Mouse (Mus musculus) C2C12 (cell line): Measurements from ENCODE around the gene Camta1.

Experiments used
- CEBPB ChIP-seq: IDR thresholded peaks from one replicate; pipeline ENCODE4 v1.6.1; 2011; ENCODE audit warnings: low read depth, mild to moderate bottlenecking, control low read depth, moderate library complexity
- CTCF ChIP-seq: IDR thresholded peaks from one replicate; pipeline ENCODE4 v1.5.1; 2011; ENCODE audit not compliant: control insufficient read depth, insufficient read depth, insufficient read length
- FOSL1 ChIP-seq: IDR thresholded peaks from one replicate; pipeline ENCODE4 v1.8.0; 2011; ENCODE audit warnings: mild to moderate bottlenecking, low read length; ENCODE audit not compliant: poor library complexity, insufficient read depth, severe bottlenecking
- MAX ChIP-seq: IDR thresholded peaks from one replicate; pipeline ENCODE4 v1.6.1; 2011; ENCODE audit warnings: mild to moderate bottlenecking, control low read depth
- MYOD1 ChIP-seq: IDR thresholded peaks from one replicate; pipeline ENCODE4 v1.6.1; 2011; ENCODE audit warnings: low read depth; ENCODE audit not compliant: control insufficient read depth, insufficient read length
- MYOG ChIP-seq: IDR thresholded peaks from one replicate; pipeline ENCODE4 v1.6.1; 2011; ENCODE audit not compliant: control insufficient read depth, insufficient read length; ENCODE audit errors: extremely low read depth
- USF1 ChIP-seq: IDR thresholded peaks from one replicate; pipeline ENCODE4 v1.6.1; 2011; ENCODE audit warnings: low read depth, mild to moderate bottlenecking, control low read depth, moderate library complexity

DNA sequence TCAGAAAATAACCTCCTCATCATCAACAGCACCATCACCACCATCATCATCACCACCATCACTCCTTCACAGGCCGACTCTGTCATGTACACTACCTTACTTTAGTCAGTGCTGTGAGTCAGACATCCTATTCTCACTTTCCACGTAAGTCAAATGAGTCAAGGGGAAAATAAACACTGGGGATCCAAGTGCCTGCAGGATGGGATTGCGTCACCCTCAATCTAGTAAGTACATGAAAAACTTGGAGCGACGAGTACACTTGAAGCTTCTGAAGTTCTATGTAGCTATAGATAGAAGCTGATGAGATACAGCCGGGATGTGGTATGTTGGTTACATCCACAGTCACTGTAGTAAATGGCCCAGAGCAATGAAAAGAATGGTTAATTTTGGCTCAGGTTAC is 514.1 kb downstream of the Camta1 start:
- TF ChIP-seq CTCF = no peak
- TF ChIP-seq MAX = no peak
- TF ChIP-seq USF1 = no peak
- TF ChIP-seq CEBPB = peak; percentile 69
- TF ChIP-seq MYOG = no peak
- no peak for TF ChIP-seq MYOD1
- TF ChIP-seq FOSL1 = no peak
